Mouse (Mus musculus): ENCODE measurements around the gene 4930590J08Rik.
A peak's percentile ranks its signal among the peaks of the same experiment; 100 is the strongest.

Gene 4930590J08Rik

DNA sequence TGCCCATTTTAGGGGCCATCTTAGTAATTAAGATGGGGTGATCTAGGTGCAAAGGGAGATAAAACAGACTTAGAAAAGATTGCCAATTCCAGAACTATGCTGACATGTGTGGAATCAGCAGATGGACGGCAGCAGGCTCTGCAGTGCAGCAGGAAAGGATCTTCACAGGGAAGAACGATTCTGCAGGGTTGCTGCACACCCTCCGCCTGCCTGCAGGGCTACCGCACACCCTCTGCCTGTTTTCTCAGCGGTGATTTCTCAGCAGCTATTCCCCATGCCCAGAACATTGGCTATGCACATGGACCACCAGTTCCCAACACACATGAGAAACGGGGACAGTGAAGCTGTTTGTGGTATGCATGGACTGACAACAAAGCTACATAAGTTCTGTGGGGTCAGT, 63.4 kb downstream of the 4930590J08Rik start:
- no peak for DNase-seq

DNA sequence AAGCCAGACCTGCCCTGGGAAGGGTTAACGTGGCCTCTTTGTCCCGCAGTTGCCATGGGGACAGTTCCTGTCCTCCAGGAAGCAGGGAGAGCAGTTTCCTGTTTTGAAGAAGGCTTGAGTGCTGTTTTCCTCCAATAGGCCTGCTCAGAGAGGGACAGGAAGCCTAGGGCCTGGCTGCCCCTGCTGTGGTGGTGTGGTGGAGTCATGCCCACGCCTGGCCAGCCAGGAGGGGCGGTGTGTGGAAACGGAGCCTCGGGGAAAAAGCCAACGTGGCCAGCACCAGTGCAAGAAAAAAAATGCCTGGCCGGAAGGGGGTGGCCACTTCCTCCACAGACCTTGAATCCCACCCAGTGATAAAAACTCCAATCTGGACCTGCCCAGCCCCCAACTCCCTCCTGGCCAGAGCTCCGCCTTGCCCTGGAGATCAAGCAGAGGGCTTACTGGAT, 69.6 kb downstream of the 4930590J08Rik start:
- DNase-seq = no peak

DNA sequence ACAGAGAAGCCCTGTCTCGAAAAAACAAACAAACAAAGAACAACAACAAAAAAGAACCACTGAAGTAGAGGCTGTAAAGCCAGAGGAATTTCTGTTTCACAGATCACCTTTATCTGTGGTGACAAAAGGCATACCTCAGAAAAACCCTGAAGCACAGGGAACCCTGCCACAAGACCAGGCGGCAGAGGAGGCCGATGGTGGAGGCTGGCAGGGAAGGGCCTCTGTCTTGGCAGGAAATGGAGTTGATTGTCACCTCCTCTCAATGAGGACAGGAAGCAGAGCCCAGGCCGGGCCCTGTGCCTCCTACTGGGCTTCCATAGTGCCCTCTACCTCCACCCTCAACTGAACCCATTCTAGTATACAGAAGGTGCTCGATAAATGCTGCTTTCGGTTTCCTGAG, 71.4 kb downstream of the 4930590J08Rik start:
- no peak for DNase-seq

DNA sequence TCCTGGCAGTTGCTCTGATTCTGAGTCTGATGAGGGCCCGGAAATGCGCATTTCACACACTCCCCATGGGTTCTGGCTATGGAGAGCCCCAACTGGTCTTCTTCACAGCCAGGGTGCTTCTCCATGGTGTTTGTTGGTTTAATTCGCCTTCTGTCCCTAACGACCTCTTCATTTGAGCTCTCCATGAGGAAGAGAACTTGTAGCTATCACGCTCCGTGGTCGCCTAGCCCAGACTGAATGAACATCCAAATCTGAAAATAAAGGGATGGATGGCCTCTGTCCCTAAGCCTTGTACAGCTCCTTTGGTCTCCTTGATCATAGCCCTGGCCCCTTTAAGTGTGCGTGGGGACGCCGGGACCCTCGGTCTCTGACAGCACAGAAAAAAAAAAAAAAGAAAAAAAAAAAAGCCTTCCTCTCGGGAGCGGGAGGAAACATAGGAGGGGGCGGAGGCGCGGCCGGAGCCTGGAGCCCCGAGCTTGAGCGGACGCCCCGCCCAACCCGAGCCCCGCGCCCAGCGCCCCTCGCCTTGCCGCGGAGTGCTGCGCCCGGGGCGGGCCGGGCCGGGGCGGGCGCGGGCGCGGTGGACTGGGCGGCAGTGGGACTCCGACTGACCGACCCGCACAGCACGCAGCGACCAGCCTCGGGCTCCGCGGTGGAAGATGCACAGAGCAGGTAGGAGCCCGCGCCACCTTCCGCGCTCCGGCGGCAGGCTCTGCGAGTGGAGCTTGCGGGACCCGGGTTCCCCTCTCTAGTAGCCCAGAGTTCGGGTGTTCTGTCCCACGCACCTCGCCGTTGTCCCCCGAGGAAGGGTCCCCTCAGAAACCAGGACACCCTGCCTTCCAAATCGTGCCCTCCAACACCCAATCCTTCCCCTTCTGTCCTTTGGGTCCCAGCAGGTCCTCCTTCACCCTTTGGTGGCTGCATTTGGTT, 76.0 kb downstream of the 4930590J08Rik start, which contains the start of gene Fgd5:
TSS of gene Fgd5 (plus strand) at position 508 of the 930 bp plus-strand sequence.
- DNase-seq = peak; percentile 15 to 16

DNA sequence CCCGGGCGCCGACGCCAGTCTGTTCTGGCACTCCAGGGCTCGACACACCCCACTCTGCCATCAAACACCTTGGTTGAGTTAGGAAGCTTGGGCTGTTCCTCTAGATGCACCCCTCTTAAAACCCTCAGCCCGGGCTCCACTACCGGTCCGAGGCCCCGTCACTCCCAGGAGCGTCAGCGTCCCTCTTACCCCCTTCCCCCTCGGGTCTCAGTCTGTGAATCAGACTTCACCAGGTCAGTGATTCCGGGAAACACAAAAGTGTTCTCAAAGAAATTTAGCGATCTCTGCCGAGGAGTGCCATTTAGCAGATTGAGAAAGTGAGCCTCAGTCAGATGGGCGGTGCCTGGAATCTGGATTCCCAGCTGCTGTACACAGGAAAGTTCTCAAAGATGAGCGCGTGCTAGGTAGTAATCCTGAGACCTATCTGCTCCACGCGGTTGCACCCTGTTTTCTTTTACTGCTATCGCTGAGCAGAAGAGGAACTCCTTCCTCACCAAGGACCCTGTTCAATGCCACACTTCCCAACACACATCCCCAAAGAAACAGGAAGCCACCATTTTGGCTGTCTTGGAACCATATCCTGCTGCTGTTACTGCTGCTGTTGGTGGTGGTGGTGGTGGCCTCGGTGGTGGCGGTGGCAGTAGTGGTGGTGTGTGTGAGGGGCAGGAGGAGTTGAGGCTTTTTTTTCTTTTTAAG, 76.8 kb downstream of the 4930590J08Rik start:
- DNase-seq = no peak

- no peak for DNase-seq
These were observed 77.4 kb downstream of the 4930590J08Rik start for GRCm38 (mm10) chr6:91980011-91980410.

DNA sequence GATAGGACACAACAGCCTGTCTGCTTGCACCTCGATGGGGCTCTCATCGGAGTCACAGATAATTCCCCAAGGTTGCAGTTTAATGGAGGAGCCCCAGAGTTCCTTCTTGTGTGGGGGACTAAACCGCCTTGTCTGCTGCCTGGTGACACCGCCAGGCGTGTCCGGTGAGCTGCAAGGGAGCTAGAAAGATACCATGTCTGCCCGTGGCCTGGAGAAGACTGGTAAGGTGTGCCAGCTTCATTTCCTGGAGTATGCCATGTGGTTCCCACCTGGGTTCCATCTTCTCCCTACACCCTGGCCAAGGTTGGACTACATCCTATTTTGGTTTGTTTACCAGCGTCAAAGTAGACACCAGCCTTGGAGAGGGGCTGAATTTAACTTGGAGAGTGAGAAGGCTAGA, 87.5 kb downstream of the 4930590J08Rik start:
- peak; percentile 33 to 43 for DNase-seq

GRCm38 (mm10) chr6:91992823-91993222, 90.2 kb downstream of the 4930590J08Rik start:
- no peak for DNase-seq

DNA sequence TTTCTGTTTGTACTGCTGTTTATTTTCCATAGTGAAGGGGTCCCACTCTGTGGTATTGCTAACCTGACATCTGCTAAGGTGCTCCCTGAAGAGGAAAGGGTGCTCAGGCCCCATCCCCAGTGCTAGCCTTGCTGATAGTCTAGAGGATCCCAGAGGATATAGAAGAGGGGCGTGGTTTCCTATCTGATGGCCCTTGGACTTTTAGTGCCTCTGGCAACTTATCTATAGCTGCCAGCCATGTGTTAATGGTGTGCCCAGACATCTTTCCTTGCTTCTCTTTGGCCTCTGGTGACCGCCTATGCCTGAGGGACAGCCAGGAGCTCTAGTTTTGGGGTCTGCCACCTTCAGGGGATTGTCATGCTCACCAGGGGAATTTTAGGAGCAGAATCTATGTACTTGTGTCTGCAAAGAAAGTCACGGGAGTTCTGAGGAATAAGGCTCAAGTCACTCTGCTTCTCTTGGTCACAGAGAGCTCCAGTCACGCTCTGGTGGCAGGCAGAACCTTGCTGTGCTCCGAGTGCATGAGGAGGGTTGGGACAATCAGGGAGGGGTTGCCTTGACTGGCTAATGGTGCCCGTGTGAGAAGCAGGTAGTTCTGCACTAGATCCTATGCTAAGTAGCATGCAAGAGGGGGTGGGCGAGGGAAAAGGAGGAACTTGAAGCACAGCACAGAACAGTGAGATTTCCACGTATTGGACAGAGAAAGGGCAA, 91.3 kb downstream of the 4930590J08Rik start:
- DNase-seq = no peak

DNA sequence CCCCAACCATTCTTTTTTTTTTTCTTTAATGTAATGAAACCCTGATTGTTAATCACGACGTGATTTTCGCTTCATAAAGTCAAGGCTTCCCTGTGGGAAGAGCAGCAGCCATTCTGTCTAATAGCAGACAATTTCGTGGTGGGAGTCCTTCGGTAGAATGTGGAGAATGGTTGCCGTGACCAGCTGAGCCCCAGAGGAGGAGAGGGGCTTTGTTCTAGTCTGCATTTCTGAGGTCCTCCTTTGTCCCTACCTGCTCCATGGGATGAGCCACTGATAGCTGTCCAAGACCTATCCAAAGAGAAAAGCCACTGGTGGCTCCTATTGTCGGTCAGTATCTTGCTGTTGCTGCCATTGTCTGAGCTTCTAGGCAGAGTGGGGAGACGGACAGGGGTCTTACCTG, 93.5 kb downstream of the 4930590J08Rik start:
- no peak for DNase-seq

Data from cerebellum, postnatal 36 days (tissue).